Mouse (Mus musculus) CD4-positive, CD25-positive, alpha-beta regulatory T cell, adult 2 months (primary cell): ENCODE results near the gene Miip.
A peak's percentile ranks its signal among the peaks of the same experiment; 100 is the strongest.
"Not testable (repeated sequence)": the region's sequence is repeated elsewhere in the genome, so short reads cannot be mapped to it uniquely, and the experiment has no call there.

Experiments
- DNase-seq: peaks from one replicate; pipeline ENCODE4 v3.0.0-alpha.2; 2012; ENCODE audit warnings: low read depth, low spot score

Gene Miip

GRCm38 (mm10) chr4:147869238-147869637 lies 622 bp upstream of the Miip start:
- DNase-seq, result peak; percentile 14

GRCm38 (mm10) chr4:147867563-147868449 lies 810 bp downstream of the Miip start:
- peak; percentile 13 for DNase-seq

- DNase-seq, result not testable (repeated sequence)
These were observed 1.8 kb downstream of the Miip start for GRCm38 (mm10) chr4:147866793-147867192.

- DNase-seq, result no peak
These were observed 2.6 kb downstream of the Miip start for GRCm38 (mm10) chr4:147866056-147866455.

GRCm38 (mm10) chr4:147865651-147866050 lies 3.0 kb downstream of the Miip start:
- DNase-seq, result no peak

- no peak for DNase-seq
These were observed 6.6 kb downstream of the Miip start for GRCm38 (mm10) chr4:147862051-147862450.

GRCm38 (mm10) chr4:147850776-147851175 lies 17.8 kb downstream of the Miip start:
- no peak for DNase-seq

GRCm38 (mm10) chr4:147848584-147848991 lies 20.0 kb downstream of the Miip start:
- no peak for DNase-seq

GRCm38 (mm10) chr4:147847614-147848583 lies 20.7 kb downstream of the Miip start, which contains the start of gene Zfp933:
Gene Zfp933 (minus strand): TSS chr4:147848366.
- DNase-seq, result peak; percentile 87

- DNase-seq, result no peak
These were observed 25.7 kb downstream of the Miip start for GRCm38 (mm10) chr4:147842871-147843270.

- not testable (repeated sequence) for DNase-seq
These were observed 29.3 kb downstream of the Miip start for GRCm38 (mm10) chr4:147839282-147839681.

- no peak for DNase-seq
These were observed 44.2 kb downstream of the Miip start for GRCm38 (mm10) chr4:147824389-147824788.

GRCm38 (mm10) chr4:147821414-147821813 lies 47.2 kb downstream of the Miip start:
- DNase-seq, result not testable (repeated sequence)

- DNase-seq, result not testable (repeated sequence)
These were observed 49.0 kb downstream of the Miip start for GRCm38 (mm10) chr4:147819659-147820058.

GRCm38 (mm10) chr4:147814592-147815167 lies 53.9 kb downstream of the Miip start:
- peak; percentile 69 for DNase-seq

- DNase-seq, result peak; percentile 22
These were observed 55.3 kb downstream of the Miip start for GRCm38 (mm10) chr4:147813249-147813765.
